Mouse (Mus musculus) kidney, postnatal 0 days (tissue): ENCODE data around the gene Ano9. TPM values are rescaled to one million over a fixed set of nuclear protein-coding genes. Genes with fewer than 3 reads are reported as not detected.

Experiments
- ATAC-seq: fragments of 200-750 bp; cut with Nextera tagmentation; replicated peaks from 2 replicates; pipeline ENCODE4 v1.8.0; 2017; ENCODE audit warnings: low read depth, moderate number of reproducible peaks, moderate TSS enrichment, moderate library complexity; ENCODE audit not compliant: low FRiP score
- DNase-seq: peaks from one replicate; pipeline ENCODE4 v3.0.0-alpha.2; 2016; ENCODE audit warnings: low spot score
- H3K27ac ChIP-seq: fragments of 300-500 bp; sonication (generic); 2 replicates; pipeline ENCODE4 v1.5.1; 2014; ENCODE audit warnings: mild to moderate bottlenecking
- H3K27me3 ChIP-seq: fragments of 300-500 bp; sonication (generic); 2 replicates; pipeline ENCODE4 v1.6.1; 2014; ENCODE audit warnings: low read length, mixed read lengths; ENCODE audit not compliant: insufficient read depth
- H3K36me3 ChIP-seq: fragments of 300-500 bp; sonication (generic); 2 replicates; pipeline ENCODE4 v1.6.1; 2014; ENCODE audit warnings: low read length, mixed read lengths; ENCODE audit not compliant: insufficient read depth
- H3K4me1 ChIP-seq: fragments of 300-500 bp; sonication (generic); replicated peaks from 2 replicates; pipeline ENCODE4 v1.6.1; 2014; ENCODE audit warnings: antibody characterized with exemption, low read length, mixed read lengths; ENCODE audit not compliant: insufficient read depth
- H3K4me2 ChIP-seq: fragments of 300-500 bp; sonication (generic); 2 replicates; pipeline ENCODE4 v1.6.1; 2014; ENCODE audit warnings: mild to moderate bottlenecking, low read length, moderate library complexity, mixed read lengths
- H3K4me3 ChIP-seq: fragments of 300-500 bp; sonication (generic); replicated peaks from 2 replicates; pipeline ENCODE4 v1.5.1; 2014; ENCODE audit warnings: low read depth, low read length
- H3K9ac ChIP-seq: fragments of 300-500 bp; sonication (generic); 2 replicates; pipeline ENCODE4 v1.6.1; 2014; ENCODE audit warnings: low read depth, low read length
- H3K9me3 ChIP-seq: fragments of 300-500 bp; sonication (generic); replicated peaks from 2 replicates; pipeline ENCODE4 v1.6.1; 2016; ENCODE audit warnings: low read length, inconsistent platforms, mixed read lengths
- CTCF ChIP-seq: IDR thresholded peaks from 2 replicates; pipeline ENCODE4 v1.5.1; 2016; ENCODE audit warnings: antibody characterized with exemption, low read depth, mild to moderate bottlenecking, moderate library complexity
- WGBS: fragments of 180-500 bp; shearing (Covaris S2); extraction: QIAGEN DNeasy Blood & Tissue Kit; methylation state at CpG from one replicate; pipeline ENCODE4 v1.1.7; 2014; 5-methylcytosine and 5-hydroxymethylcytosine counted together
- polyA plus RNA-seq: library from polyadenylated mRNA; unstranded; fragments of >200 nt; fragmentation: Nextera tagmentation; extraction: Ambion mirVana; gene quantifications from 2 replicates; pipeline ENCODE4 v1.2.1, GENCODE M21; 2015

Ano9 gene
- 6.9 and 8.1 TPM in 2 replicates for polyA plus RNA-seq

DNA sequence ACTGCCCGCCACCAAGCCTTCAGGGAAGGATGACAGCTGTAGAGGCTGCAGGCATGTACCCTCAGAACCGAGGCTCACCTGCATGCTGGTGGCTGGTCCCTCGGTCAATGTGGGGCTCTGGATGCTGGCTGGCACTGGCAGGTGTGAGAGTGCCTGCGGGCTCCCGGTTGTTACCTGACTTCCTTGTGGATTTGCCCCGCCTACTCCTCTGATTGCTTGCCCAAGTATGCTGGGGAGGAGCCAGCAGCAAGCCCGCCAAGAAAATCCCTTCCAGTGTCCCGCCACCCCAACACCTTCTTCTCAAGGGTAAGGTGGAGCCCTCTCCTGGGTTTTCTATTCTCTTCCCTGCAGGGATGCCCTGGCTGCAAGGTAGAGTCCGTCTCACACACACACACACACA is at the start of gene Ano9:
Gene Ano9, minus strand, starts transcription at position 171 of the 400 bp plus-strand sequence.
- Histone ChIP-seq H3K9ac (0 out of 2 replicates have a peak within 1 kb of the TSS, but pooled peaks have one; percentile 18), H3K27me3 (no peaks in the 10 kb centered on the region), H3K4me1 (no peaks in the 10 kb centered on the region), H3K27ac (no peak within 1 kb of the TSS), H3K4me2 (peak within 1 kb of the TSS; percentile 42), H3K36me3 (no peaks in the 10 kb centered on the region), H3K9me3 (no peaks in the 10 kb centered on the region), H3K4me3 (no peak within 1 kb of the TSS)
- ATAC-seq (no peak; the same call in 1 of the 2 replicates), DNase-seq (peak; percentile 28)
- TF ChIP-seq CTCF: no peak
- WGBS: 14% methylated on average over 9 of the region's 9 CpGs

DNA sequence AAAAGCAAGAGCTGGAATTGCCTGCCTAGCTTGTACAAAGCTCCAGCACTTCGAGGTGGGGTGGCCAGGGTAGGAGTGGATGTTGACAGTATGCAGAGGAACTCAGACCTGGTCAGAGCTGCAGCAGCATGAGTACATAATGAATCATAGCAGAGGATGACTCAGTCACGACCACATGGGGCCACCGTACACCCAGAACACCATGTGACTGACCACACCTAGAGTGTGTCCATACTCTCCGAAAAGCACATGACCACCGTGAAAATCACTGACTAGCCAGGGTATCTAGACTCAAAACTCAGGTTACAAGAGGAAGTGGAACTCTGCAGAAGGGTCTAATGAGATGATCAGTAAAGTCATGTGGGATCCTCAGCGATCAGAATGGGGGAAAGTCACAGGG is 47.2 kb upstream of the Ano9 start:
- Histone ChIP-seq H3K4me2 (no peak overlapping the region), H3K4me1 (peaks cover 8% of the 10 kb centered on the region), H3K27ac (no peak overlapping the region), H3K9me3 (no peaks in the 10 kb centered on the region), H3K27me3 (no peaks in the 10 kb centered on the region), H3K4me3 (no peak overlapping the region), H3K36me3 (peaks cover 50% of the 10 kb centered on the region), H3K9ac (no peak overlapping the region)
- no peak for TF ChIP-seq CTCF
- no peak for ATAC-seq
- 77% methylated on average over 6 of the region's 6 CpGs for WGBS
- no peak for DNase-seq

DNA sequence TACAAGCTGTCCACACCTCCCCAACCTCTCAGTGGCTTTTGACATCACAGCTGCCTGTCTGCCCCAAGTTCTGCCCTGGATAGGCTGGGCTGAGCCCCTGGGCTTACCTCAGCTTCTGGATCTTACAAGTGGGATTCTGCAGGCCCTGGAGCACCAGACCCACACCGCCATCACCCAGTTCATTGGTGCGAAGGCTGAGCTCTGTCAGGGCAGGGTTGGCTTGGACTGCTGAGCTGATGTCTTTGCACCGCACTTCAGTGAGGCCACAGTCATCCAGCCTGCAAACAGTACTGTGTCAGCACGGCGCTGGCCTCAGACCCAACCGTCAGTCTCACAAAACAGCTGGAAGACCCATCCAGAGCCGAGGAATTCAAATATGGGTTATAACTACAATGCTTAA is 46.8 kb upstream of the Ano9 start:
- no peak for TF ChIP-seq CTCF
- H3K4me2 ChIP-seq: no peak overlapping the region
- no peak for ATAC-seq
- peaks cover 54% of the 10 kb centered on the region for H3K36me3 ChIP-seq
- no peaks in the 10 kb centered on the region for H3K27me3 ChIP-seq
- peaks cover 8% of the 10 kb centered on the region for H3K4me1 ChIP-seq
- H3K9ac ChIP-seq: no peak overlapping the region
- no peak overlapping the region for H3K27ac ChIP-seq
- no peak for DNase-seq
- WGBS: 92% methylated on average over 7 of the region's 7 CpGs
- H3K4me3 ChIP-seq: no peak overlapping the region
- H3K9me3 ChIP-seq: no peaks in the 10 kb centered on the region

DNA sequence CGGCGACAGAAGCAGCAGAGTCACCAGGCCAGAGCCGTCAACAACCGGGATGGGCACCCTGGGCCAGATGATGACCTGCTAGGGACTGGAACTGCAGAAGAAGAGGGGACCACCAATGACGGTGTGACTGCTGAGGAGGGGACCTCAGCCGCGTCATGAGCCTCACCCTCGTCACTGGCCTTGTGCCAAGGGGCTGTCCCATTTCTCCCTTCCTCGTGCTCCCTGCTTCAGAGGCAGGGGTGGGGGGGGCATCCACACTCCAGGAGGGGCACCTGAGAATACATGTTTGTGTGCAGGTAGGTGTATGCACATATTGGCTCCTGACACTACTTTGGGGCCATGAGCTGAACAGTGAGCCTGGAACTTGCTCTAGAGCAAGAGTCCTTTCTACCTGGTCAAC is 37.8 kb upstream of the Ano9 start:
- DNase-seq (no peak), ATAC-seq (no peak)
- no peaks in the 10 kb centered on the region for H3K27me3 ChIP-seq
- H3K4me2 ChIP-seq: no peak overlapping the region
- H3K27ac ChIP-seq: no peak overlapping the region
- H3K4me3 ChIP-seq: no peak overlapping the region
- H3K9me3 ChIP-seq: no peaks in the 10 kb centered on the region
- H3K4me1 ChIP-seq: no peaks in the 10 kb centered on the region
- H3K36me3 ChIP-seq: peaks cover 42% of the 10 kb centered on the region
- H3K9ac ChIP-seq: no peak overlapping the region
- 80% methylated on average over 9 of the region's 9 CpGs for WGBS
- no peak for TF ChIP-seq CTCF

DNA sequence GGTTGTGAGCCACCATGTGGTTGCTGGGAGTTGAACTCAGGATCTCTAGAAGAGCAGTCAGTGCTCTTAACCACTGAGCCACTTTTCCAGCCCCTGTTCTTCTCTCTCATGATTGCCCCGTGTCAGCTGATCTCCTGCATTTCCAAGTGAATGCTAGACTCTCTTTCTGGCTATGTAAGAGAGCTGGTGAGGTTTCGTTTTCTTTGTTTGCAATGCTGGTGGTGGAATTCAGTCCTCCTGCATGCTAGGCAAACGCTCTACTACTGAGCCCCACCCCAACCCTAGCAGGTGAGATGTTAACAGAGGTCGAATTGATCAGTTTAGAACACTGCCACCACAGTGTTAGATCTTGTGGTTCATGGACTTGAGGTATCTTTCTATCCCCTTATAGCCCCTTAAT is 31.0 kb upstream of the Ano9 start:
- Histone ChIP-seq H3K4me2 (no peak overlapping the region), H3K27ac (no peak overlapping the region), H3K9me3 (no peaks in the 10 kb centered on the region), H3K9ac (no peak overlapping the region), H3K4me3 (no peak overlapping the region), H3K4me1 (no peaks in the 10 kb centered on the region), H3K27me3 (no peaks in the 10 kb centered on the region), H3K36me3 (peaks cover 23% of the 10 kb centered on the region)
- ATAC-seq (no peak), DNase-seq (no peak)
- whole genome bisulfite sequencing: 79% methylated on average over 4 of the region's 4 CpGs
- no peak for TF ChIP-seq CTCF

DNA sequence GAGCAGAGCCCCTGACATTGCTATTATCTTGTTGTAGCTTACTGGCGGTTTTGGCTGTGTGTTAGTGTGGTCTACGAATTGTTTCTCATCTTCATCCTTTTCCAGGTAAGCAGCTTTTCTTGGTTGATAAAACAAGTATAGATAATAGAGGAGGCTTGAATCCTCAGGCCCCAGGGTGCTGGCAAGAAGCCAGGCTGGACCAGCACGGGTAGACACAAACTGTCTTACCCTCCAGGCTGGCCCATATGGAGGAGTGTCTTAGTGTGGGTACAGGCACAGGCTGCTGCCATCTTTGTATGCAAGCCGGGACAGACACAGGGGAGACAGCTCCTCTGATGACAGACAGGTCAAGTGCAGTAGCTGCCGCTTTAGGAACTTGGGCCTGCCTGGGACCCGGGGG is 29.4 kb upstream of the Ano9 start:
- H3K9ac ChIP-seq: no peak overlapping the region
- 75% methylated on average over 6 of the region's 6 CpGs for WGBS
- no peak for TF ChIP-seq CTCF
- no peaks in the 10 kb centered on the region for H3K4me1 ChIP-seq
- H3K9me3 ChIP-seq: no peaks in the 10 kb centered on the region
- no peak overlapping the region for H3K4me3 ChIP-seq
- H3K36me3 ChIP-seq: peaks cover 17% of the 10 kb centered on the region
- no peak overlapping the region for H3K4me2 ChIP-seq
- no peak for ATAC-seq
- no peak overlapping the region for H3K27ac ChIP-seq
- DNase-seq: no peak
- no peaks in the 10 kb centered on the region for H3K27me3 ChIP-seq

DNA sequence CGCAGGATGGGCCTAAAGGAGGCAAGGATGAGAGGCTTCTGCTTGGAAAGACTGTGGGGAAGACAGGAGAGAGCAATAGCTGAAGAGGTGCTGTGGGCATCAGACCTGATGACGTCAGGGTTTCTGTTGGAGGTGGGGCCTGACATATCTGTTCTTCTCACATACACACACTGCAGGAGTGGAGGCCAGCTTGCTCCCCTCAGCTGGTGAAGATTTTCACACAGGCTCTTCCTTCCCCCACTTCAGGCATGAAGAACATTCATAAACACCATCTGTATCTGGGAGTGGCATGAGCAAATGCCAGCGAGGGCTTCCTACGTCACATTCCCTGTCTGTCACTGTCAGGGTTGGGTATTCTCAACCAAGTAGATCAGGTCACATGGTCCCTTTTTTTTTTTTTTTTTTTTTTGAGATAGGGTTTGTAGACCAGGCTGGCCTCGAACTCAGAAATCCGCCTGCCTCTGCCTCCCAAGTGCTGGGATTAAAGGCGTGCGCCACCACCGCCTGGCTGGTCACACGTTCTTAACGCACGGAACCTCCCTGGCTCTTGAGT is 28.5 kb upstream of the Ano9 start:
- Histone ChIP-seq H3K27ac (no peak overlapping the region), H3K27me3 (no peaks in the 10 kb centered on the region), H3K4me2 (no peak overlapping the region), H3K36me3 (peaks cover 12% of the 10 kb centered on the region), H3K9me3 (no peaks in the 10 kb centered on the region), H3K9ac (no peak overlapping the region), H3K4me1 (no peaks in the 10 kb centered on the region), H3K4me3 (no peak overlapping the region)
- ATAC-seq: no peak
- WGBS: 96% methylated on average over 12 of the region's 12 CpGs
- DNase-seq: no peak
- no peak for TF ChIP-seq CTCF
